Mouse (Mus musculus) embryonic facial prominence, embryonic 11.5 days (tissue): ENCODE results near the gene Rnf216. TPM values are rescaled to one million over a fixed set of nuclear protein-coding genes. Genes with fewer than 3 reads are reported as not detected.

Experiments used
- ATAC-seq: fragments of 200-750 bp; cut with Nextera tagmentation; replicated peaks from 2 replicates; pipeline ENCODE4 v1.8.0; 2017; ENCODE audit warnings: low read depth; ENCODE audit not compliant: insufficient number of reproducible peaks, low FRiP score, low TSS enrichment
- DNase-seq: peaks from one replicate; pipeline ENCODE4 v3.0.0-alpha.2; 2015; ENCODE audit warnings: low spot score
- H3K27ac ChIP-seq: fragments of 300-500 bp; sonication (generic); replicated peaks from 2 replicates; pipeline ENCODE4 v1.5.1; 2014; ENCODE audit warnings: mild to moderate bottlenecking, low read depth, low read length, control low read depth
- H3K27me3 ChIP-seq: fragments of 300-500 bp; sonication (generic); 2 replicates; pipeline ENCODE4 v1.6.1; 2014; ENCODE audit warnings: mild to moderate bottlenecking, low read length, moderate library complexity, mixed read lengths; ENCODE audit not compliant: control insufficient read depth, insufficient read depth
- H3K36me3 ChIP-seq: fragments of 300-500 bp; sonication (generic); replicated peaks from 2 replicates; pipeline ENCODE4 v1.6.1; 2014; ENCODE audit warnings: low read depth, mild to moderate bottlenecking, low read length, moderate library complexity, mixed read lengths; ENCODE audit not compliant: control insufficient read depth, insufficient read depth
- H3K4me1 ChIP-seq: fragments of 300-500 bp; sonication (generic); 2 replicates; pipeline ENCODE4 v1.6.1; 2014; ENCODE audit warnings: low read length, mixed read lengths; ENCODE audit not compliant: control insufficient read depth, insufficient read depth
- H3K4me2 ChIP-seq: fragments of 300-500 bp; sonication (generic); 2 replicates; pipeline ENCODE4 v1.6.1; 2014; ENCODE audit warnings: low read depth, mild to moderate bottlenecking, control low read depth, low read length, moderate library complexity
- H3K4me3 ChIP-seq: fragments of 300-500 bp; sonication (generic); 2 replicates; pipeline ENCODE4 v1.5.1; 2014; ENCODE audit warnings: low read depth, low read length, control low read depth
- H3K9ac ChIP-seq: fragments of 300-500 bp; sonication (generic); replicated peaks from 2 replicates; pipeline ENCODE4 v1.6.1; 2014; ENCODE audit warnings: mild to moderate bottlenecking, control low read depth, low read length
- H3K9me3 ChIP-seq: fragments of 300-500 bp; sonication (generic); replicated peaks from 2 replicates; pipeline ENCODE4 v1.6.1; 2016; ENCODE audit warnings: mild to moderate bottlenecking, low read length, inconsistent platforms, mixed read lengths; ENCODE audit not compliant: control insufficient read depth
- WGBS: fragments of 180-500 bp; shearing (Covaris S2); extraction: QIAGEN DNeasy Blood & Tissue Kit; methylation state at CpG from one replicate; pipeline ENCODE4 v1.1.7; 2014; 5-methylcytosine and 5-hydroxymethylcytosine counted together
- polyA plus RNA-seq: library from polyadenylated mRNA; unstranded; fragments of >200 nt; fragmentation: Nextera tagmentation; extraction: Ambion mirVana; gene quantifications from 2 replicates; pipeline ENCODE4 v1.2.1, GENCODE M21; 2014

The Rnf216 gene
- polyA plus RNA-seq, 1 experiment from 2014 or later, result 35.6 TPM

- 0 out of 2 replicates have a peak, but pooled peaks cover 1% of the 10 kb centered on the region for H3K4me1 ChIP-seq
- no peak overlapping the region for H3K27ac ChIP-seq
- no peak overlapping the region for H3K9ac ChIP-seq
- no peak for DNase-seq
- H3K4me3 ChIP-seq, result no peak overlapping the region
- no peak overlapping the region for H3K4me2 ChIP-seq
- no peak for ATAC-seq
- no peaks in the 10 kb centered on the region for H3K9me3 ChIP-seq
- WGBS, result 89% methylated on average over 2 of the region's 2 CpGs
- no peaks in the 10 kb centered on the region; the same call in none of the 2 replicates for H3K36me3 ChIP-seq
- no peaks in the 10 kb centered on the region for H3K27me3 ChIP-seq
Measured at GRCm38 (mm10) chr5:142994746-142995145, 118.0 kb downstream of the Rnf216 start.

GRCm38 (mm10) chr5:142989167-142989566, 123.6 kb downstream of the Rnf216 start:
- Histone ChIP-seq H3K27me3 (no peaks in the 10 kb centered on the region), H3K4me3 (no peak overlapping the region), H3K4me2 (no peak overlapping the region), H3K9ac (no peak overlapping the region), H3K36me3 (no peaks in the 10 kb centered on the region; the same call in none of the 2 replicates), H3K9me3 (no peaks in the 10 kb centered on the region), H3K27ac (no peak overlapping the region), H3K4me1 (no peaks in the 10 kb centered on the region)
- DNase-seq, result no peak
- WGBS, result 78% methylated on average over 3 of the region's 3 CpGs
- ATAC-seq, result no peak

- Histone ChIP-seq H3K9ac (no peak overlapping the region), H3K4me3 (no peak overlapping the region), H3K27ac (no peak overlapping the region), H3K4me1 (no peaks in the 10 kb centered on the region), H3K27me3 (no peaks in the 10 kb centered on the region), H3K9me3 (no peaks in the 10 kb centered on the region), H3K4me2 (no peak overlapping the region), H3K36me3 (no peaks in the 10 kb centered on the region; the same call in none of the 2 replicates)
- ATAC-seq, result no peak
- 85% methylated on average over 5 of the region's 5 CpGs for WGBS
- no peak for DNase-seq
Measured at GRCm38 (mm10) chr5:142988520-142988919, 124.3 kb downstream of the Rnf216 start.

- ATAC-seq (no peak), DNase-seq (no peak)
- H3K4me3 ChIP-seq, result no peak overlapping the region
- H3K4me2 ChIP-seq, result no peak overlapping the region
- no peaks in the 10 kb centered on the region for H3K36me3 ChIP-seq
- H3K9ac ChIP-seq, result no peak overlapping the region
- H3K27me3 ChIP-seq, result no peaks in the 10 kb centered on the region
- H3K9me3 ChIP-seq, result 0 out of 2 replicates have a peak, but pooled peaks cover 2% of the 10 kb centered on the region
- no peak overlapping the region for H3K27ac ChIP-seq
- 90% methylated on average over 10 of the region's 10 CpGs for WGBS
- H3K4me1 ChIP-seq, result no peaks in the 10 kb centered on the region
Measured at GRCm38 (mm10) chr5:142984271-142984670, 128.5 kb downstream of the Rnf216 start.

- no peaks in the 10 kb centered on the region for H3K36me3 ChIP-seq
- no peak overlapping the region for H3K9ac ChIP-seq
- DNase-seq (no peak), ATAC-seq (no peak)
- H3K4me2 ChIP-seq, result no peak overlapping the region
- H3K27me3 ChIP-seq, result no peaks in the 10 kb centered on the region
- H3K4me3 ChIP-seq, result no peak overlapping the region
- 0 out of 2 replicates have a peak, but pooled peaks cover 2% of the 10 kb centered on the region for H3K9me3 ChIP-seq
- no peaks in the 10 kb centered on the region for H3K4me1 ChIP-seq
- no peak overlapping the region for H3K27ac ChIP-seq
- WGBS, result 75% methylated on average over 8 of the region's 8 CpGs
Measured at GRCm38 (mm10) chr5:142983174-142983573, 129.6 kb downstream of the Rnf216 start.

GRCm38 (mm10) chr5:142982046-142982801, 130.6 kb downstream of the Rnf216 start:
- no peaks in the 10 kb centered on the region for H3K27me3 ChIP-seq
- no peak overlapping the region for H3K4me3 ChIP-seq
- DNase-seq (no peak), ATAC-seq (no peak)
- 76% methylated on average over 16 of the region's 16 CpGs for WGBS
- no peak overlapping the region for H3K4me2 ChIP-seq
- no peak overlapping the region for H3K9ac ChIP-seq
- H3K4me1 ChIP-seq, result no peaks in the 10 kb centered on the region
- H3K36me3 ChIP-seq, result no peaks in the 10 kb centered on the region
- H3K27ac ChIP-seq, result no peak overlapping the region
- H3K9me3 ChIP-seq, result 0 out of 2 replicates have a peak, but pooled peaks cover 2% of the 10 kb centered on the region

GRCm38 (mm10) chr5:142976516-142976915, 136.3 kb downstream of the Rnf216 start:
- H3K36me3 ChIP-seq, result peaks cover 8% of the 10 kb centered on the region
- WGBS, result 68% methylated on average over 5 of the region's 5 CpGs
- H3K27me3 ChIP-seq, result no peaks in the 10 kb centered on the region
- H3K9ac ChIP-seq, result no peak overlapping the region
- H3K27ac ChIP-seq, result no peak overlapping the region
- H3K9me3 ChIP-seq, result 0 out of 2 replicates have a peak, but pooled peaks cover 2% of the 10 kb centered on the region
- DNase-seq, result no peak
- H3K4me1 ChIP-seq, result no peaks in the 10 kb centered on the region
- ATAC-seq, result no peak
- H3K4me3 ChIP-seq, result no peak overlapping the region
- no peak overlapping the region for H3K4me2 ChIP-seq

GRCm38 (mm10) chr5:142974598-142975121, 138.1 kb downstream of the Rnf216 start:
- Histone ChIP-seq H3K36me3 (peaks cover 22% of the 10 kb centered on the region), H3K4me2 (no peak overlapping the region), H3K9me3 (0 out of 2 replicates have a peak, but pooled peaks cover 2% of the 10 kb centered on the region), H3K9ac (no peak overlapping the region), H3K27ac (0 out of 2 replicates have a peak overlapping the region, but pooled peaks have one; percentile 11), H3K4me1 (no peaks in the 10 kb centered on the region), H3K4me3 (no peak overlapping the region), H3K27me3 (no peaks in the 10 kb centered on the region)
- peak; percentile 64 for ATAC-seq
- peak; percentile 66 for DNase-seq
- WGBS, result 19% methylated on average over 18 of the region's 18 CpGs
